Mouse (Mus musculus): ENCODE measurements around the gene Rhot1.
"Not testable (repeated sequence)": the region's sequence is repeated elsewhere in the genome, so short reads cannot be mapped to it uniquely, and the experiment has no call there.

The Rhot1 gene

DNA sequence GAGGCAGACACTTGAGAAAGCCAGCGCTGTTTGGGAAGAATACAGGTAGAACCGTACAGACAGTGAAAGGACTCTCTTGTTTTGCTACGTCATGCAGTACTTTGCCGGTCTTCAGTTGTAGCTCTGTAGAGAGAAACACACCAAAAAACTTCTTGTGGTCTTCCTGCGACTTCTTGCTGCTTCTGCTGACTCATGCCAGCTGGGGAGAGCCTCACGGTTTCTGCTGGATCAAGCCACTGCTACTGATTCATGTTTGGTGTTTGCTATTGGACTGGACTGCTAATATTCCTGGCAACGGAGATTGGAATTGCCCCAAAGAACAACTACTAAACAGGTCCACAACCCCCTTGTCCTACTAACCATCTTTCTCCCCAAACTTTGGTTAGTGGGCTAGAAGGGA, 12.5 kb upstream of the Rhot1 start:
- no peak for DNase-seq

DNA sequence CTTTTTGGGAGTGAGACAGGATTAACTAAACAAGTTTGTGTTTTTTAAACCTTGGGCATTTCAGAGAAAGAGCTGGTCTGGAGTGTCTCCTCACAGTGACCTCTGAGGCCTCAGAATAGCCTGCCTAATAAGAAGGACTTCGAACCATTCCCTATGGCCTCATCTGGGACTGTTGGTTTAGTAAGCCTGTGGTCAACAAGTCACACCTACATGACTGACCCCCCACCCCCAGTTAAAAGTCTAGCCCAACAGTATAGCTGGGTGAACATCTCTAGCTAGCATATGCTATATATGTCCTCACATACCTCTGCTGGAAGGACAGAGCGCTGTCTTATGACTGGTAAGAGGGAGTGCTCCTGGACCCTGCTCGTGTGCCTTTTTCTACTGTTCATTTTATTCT, 9.5 kb upstream of the Rhot1 start:
- no peak for DNase-seq

DNA sequence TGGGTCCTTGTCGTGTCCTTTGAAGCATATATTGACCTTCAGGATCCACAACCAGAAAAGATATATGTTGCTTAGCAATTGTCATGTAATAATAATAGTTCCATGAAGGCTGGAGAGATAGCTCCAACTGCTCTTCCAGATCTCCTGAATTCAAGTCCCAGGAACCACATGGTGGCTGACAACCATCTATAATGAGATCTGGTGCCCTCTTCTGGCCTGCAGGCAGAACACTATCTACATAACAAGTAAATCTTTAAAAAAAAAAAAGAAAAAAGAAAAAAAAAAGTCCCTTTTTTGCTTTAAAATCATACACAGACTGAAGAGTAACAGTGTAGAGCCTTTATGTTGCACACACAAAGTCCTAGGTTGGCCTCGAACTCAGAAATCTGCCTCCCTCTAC, 9.0 kb upstream of the Rhot1 start:
- DNase-seq, result no peak

DNA sequence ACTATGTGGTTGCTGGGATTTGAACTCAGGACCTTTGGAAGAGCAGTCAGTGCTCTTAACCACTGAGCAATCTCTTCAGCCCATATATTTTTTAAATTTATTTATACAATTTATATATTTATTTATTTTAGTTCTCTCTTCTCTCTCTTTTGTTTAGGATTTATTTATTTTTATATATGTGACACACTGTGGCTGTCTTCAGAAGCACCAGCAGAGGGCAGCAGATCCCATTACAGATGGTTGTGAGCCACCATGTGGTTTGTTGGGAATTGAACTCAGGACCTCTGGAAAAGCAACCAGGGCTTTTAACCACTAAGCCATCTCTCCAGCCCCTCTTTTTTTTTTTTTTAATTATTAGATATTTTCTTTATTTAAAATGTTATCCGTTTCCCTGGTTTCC, 8.5 kb upstream of the Rhot1 start:
- DNase-seq, result peak; percentile 32

DNA sequence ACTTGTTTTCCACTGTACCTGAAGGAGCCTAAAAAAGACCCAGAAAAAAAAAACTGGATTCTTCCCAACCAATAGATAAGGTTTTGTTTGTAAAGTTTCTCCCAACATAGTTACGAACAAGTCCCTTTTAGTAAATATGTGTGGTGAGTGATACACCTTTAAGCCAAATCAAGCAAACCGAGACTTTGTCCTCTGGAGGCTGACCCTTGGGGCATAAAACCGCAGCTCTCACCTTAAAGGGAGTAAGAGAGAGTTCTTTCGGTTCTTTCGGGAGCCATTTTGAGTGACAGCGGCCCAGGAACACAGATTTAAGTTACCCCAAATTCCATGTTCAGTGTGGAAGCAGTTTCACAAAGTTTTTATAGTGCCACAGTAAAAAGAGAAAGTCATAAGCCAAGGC, 6.5 kb upstream of the Rhot1 start:
- DNase-seq, result no peak

DNA sequence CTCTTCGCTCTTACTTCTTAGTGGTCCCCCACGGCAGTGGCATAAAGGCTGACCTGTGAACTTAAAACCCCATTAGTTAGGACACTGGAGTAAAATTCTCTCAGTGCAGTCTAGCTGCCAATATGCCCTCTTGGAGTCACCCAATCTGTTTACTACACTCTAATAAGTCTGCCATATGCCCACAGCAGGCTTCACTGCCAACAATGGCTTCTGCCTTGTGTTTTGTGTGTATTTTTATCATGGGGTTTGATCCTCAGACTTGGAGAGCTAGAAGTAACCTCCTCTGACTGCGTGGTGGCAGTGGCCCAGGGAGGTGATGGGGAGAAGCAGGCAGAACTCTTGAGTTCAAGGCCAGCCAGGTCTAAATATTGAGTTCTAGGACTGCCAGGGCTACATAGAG, 4.8 kb upstream of the Rhot1 start:
- DNase-seq, result no peak

DNA sequence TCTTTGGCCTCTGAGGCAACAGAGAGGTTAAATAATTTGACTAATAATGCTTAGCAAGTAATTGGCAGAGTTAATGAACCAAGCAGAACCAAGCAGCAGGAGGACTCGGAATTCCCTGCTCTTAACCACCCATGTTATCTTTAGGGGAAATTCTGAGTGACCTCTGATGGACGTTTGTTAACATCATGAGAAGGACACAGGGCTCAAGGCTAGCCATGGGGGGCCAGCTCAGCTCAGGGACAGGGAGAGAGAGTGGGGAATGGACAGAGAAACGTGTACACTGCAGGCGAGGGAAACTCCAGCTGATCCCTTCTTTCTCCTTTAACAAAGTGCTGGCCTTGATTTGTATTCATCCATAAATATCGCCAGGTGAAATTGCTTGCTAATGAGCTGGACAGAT, 3.9 kb upstream of the Rhot1 start:
- DNase-seq, result no peak

DNA sequence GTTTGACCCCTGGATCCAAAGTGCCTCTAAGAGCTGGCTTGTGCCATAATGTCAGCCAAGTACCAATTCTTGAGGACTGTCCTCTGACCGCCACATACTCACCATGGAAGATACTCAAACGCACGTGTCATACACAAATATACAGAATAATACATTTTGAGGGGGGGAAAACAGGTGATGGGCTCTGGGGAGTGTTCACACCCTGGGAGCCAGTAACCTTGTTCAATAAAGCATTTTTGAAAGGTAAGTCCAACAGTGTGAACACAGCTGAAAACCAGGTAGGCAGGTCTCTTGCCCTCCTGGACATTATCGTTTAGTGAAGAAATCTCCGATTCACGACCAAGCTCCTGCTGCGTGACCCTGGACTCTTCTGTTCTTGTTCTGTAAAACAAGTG, 357 bp upstream of the Rhot1 start:
- no peak for DNase-seq

DNA sequence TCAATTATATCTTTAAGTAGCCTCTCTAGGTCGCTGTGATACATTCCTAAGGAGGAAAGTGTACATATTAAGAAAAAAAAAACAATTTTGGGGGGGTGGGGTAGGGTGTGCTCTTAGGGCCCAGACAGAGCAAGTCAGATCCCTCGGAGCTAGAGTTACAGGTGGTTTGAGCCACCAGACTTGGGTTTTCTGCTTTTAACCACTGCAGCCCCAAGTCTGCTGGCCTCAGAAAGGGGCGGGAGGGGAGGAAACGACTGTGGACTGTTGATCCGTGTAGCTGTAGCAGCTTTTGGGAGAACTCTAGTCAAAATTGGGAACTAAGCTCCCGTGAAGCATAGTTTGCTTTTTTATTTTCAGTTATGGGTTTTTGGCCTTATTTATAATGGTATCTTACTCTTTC, 1.5 kb downstream of the Rhot1 start:
- peak; percentile 30 for DNase-seq

DNA sequence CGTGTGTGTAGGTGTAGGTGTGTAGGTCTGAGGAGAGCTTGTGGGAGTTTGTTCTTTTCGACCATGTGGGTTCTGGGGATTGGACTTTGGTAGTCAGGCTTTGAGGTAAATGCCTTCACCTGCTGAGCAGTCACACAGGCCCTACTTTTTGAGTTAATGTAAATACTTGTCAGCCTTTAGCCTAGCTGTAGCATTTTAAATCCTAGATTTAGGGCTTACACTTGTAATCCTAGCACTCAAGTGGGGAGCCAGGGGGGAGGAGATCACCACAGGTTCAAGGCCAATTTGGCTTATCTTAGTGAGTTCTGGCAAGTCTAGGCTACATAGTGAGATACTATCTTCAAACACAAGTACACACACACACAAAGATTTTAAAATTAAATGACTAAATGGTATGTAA, 3.5 kb downstream of the Rhot1 start:
- no peak for DNase-seq

DNA sequence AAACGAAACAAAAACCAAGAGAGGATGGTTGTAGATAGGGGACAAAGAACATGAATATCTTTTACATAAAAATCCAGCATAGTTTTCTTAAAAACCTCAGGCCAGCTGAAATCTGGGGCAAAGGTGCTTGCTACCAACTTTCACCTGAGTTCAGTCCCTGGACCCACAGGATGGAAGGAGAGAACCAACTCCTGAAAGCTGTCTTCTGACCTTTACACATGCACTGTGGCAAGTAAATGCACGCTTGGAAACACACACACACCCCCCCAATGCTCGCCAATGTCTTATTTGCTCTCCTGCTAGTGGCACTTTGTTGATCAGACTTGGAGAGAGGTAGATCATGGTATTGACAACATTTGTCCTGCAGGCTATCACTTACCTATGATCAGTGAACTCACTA, 6.5 kb downstream of the Rhot1 start:
- no peak for DNase-seq

DNA sequence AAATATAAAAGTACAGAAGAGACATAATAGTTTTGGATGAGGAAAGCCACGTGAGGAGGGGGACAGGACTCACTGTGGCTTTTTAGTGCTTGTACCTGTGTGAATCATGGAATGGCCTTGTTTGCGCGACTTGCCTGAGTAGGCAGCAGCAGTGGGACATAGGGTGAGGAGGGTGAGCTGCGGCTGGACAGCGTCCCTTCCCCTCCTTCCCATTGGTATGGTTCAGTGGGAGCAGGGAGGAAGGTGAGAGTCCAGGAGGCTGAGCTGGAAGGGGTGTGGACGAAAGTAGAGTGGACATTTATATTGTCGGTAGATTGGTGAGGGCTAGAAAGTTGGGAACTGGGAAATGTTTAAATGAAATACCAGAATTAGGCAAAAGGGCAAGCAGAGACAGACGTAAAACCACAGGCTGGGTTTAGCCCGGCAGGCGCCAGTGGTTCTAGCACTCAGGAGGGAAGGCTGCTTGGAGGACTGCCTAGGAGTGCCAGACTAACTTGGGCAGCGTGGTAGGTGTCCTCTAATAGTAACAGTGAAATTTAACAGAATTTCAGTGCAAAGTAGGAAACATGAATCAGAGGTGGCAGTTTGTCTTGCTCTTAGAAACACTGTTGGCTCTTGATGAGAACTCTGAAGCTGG, 10.0 kb downstream of the Rhot1 start:
- DNase-seq, result no peak

DNA sequence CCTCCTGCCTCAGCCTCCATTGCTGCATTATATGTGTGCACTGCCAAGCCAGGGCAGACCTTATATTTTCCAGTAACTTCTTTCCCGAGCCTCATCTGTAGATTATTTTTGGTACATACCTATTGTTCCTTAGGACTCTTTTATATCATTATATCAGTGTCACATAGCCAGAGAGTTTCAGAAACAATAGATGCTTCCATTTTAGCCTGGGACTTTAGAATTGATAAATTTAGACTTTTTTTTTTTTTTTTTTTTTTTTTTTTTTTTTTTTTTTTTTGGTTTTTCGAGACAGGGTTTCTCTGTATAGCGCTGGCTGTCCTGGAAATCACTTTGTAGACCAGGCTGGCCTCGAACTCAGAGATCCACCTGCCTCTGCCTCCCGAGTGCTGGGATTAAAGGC, 21.2 kb downstream of the Rhot1 start:
- DNase-seq, result not testable (repeated sequence)

DNA sequence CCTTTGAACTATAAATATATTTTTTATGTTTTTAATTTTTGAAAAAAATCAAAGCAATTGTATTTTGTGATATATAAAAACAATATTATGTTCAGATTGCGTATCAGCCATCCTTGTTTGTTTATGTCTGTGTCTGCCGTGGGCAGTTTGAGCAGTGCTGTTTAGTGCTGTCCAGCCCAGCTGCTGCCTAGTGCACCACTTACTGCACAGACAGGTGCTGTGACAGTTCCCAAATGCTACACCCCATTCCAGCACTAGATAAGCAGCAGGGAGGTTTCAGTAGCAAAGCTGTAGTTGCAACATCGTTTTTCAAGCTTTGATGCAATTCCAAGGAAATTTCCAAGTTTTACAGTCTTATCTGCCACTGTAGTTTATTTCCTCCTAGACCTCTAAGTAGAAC, 28.5 kb downstream of the Rhot1 start:
- DNase-seq, result no peak

DNA sequence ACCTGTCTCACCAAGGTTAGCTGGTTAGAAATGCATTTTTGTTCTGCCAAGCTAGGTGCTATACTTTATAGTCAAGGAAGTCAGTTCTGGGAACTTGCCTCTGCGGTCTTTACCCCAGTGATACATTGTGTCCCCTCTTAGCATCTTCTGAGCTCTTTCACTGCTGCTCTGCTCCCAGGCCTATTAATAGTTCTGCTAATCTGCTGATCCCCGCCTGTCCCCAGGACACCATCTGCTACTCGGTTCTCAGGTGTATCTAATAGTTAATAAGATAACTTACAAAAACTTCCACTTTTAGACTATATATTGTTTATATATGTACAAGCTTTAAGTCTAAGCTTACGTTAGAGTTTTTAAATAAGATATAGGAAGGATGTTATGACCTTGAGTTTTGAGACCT, 29.5 kb downstream of the Rhot1 start:
- no peak for DNase-seq

DNA sequence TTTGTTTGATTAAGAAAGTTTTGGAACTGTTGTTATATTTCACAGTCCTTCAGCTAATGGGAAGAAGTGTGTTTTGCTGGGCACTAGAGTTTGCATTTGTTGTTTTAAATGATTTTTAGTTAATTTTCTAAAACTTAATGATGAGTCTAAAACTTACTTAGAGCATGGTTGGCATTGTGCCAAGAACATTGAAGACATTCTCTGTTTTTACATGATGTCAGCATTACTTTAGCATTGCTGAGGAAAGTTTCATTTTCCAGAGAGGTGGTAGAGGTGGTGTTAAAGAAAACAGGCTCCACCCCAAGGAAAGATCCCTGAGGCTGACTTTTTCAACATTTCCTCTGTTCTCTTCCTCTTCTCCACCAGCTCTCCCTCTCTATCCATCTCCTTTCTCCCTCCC, 38.2 kb downstream of the Rhot1 start:
- DNase-seq, result no peak

DNA sequence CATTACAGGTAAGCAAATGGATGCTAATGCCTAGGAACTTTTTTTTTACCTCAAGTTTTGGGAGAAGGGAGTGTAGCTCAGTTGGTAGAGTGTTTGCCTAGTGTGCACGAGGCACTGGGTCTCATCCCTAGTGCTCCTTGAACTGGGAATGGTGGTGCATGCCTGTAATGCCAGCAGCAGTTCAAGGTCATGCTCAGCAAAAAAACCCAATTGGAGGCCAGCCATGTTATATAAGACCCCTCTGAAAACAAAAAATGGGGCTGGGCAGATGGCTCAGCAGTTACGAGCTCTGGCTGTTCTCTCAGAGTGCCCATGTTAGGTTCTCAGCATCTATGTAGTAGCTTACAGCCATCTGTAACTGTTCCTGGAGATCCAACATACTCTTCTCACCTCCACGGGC, 39.7 kb downstream of the Rhot1 start:
- DNase-seq, result no peak

DNA sequence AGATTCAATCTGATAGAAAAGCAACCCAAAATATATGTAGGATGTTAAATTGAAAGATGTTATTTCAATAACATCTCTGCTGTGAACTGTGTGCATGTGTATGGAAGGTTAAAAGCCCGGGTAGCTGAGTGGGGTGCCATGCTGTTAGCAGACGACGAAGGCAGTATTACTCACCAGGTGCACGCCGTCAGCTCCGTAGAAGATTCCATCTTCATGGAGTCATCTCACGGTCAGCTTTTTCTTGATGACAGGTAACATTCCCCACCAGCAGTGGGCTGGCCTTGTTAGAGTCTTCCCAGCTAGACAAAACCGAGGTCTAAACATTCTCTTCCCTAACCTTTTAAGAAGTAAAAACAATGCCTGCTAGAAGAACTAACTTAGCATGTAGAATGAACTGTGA, 55.3 kb downstream of the Rhot1 start:
- DNase-seq, result no peak

DNA sequence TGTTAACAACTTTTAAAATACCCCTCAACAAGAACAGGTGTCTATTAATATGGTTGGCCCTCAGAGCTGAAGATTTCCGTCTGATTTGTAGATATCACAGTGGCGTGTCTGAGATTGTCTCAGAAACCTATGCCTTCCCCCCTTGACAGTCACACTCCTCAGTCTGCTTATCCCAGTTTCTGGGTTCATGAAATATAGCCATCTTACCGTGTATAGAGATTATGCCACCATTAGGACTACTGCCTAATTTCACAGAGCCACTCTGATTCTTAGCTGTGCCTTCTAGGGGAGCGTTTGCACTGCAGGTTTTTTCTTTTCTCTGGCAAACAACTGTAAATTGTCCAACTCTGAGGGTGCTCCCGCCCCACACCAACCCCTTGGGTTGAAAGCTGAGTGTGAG, 62.3 kb downstream of the Rhot1 start:
- no peak for DNase-seq

DNA sequence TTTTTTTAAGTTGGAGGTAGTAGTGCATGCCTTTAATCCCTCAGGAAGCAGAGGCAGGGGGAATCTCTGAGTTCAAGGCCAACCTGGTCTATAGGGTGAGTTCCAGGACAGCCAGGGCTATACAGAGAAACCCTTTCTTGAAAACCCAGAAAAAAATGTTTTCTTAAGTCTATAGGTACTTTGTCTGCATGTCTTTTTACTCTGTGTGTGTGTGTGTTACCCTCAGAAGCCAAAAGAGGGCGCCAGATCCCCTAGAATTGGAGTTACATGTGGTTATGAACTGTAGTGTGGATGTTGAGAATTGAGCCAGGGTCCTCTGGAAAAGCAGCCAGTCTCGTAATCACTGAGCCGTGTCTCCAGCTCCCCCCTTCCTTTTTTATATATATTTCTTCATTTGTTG, 66.2 kb downstream of the Rhot1 start:
- DNase-seq, result no peak

DNA sequence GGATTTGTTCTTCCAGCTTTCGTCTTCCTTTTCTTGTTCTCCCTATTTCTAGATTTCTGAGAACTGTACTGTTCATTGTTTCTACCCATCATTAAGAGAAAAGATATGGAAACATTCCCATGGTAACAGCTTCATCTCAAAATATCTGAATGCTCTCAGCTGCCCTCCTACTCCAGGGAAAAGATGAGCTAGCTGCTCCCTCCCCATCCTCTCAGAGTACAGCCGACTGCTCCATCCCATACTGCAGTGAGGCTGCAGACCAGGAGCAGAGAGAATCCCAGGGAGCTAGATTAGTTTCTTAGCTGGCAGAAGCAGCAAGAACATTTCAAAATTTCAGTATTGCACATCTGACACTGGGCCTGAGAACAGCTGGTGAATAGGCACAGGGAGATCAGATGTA, 69.2 kb downstream of the Rhot1 start:
- DNase-seq, result no peak

DNA sequence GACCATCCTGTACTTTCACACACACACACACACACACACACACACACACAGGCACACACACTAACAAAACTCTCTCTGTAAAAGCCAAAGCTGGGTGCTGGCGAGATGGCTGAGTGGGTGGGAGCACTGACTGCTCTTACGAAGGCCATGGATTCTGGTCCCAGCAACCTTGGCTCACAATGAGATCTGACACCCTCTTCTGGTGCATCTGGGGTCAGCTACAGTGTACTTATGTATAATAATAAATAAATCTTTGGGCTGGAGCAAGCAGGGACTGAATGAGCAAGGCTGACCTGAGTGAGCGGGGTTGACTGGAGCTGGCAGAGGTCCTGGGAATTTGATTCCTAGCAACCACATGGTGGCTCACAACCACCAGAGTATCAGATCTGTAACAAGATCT, 75.0 kb downstream of the Rhot1 start:
- DNase-seq, result no peak

DNA sequence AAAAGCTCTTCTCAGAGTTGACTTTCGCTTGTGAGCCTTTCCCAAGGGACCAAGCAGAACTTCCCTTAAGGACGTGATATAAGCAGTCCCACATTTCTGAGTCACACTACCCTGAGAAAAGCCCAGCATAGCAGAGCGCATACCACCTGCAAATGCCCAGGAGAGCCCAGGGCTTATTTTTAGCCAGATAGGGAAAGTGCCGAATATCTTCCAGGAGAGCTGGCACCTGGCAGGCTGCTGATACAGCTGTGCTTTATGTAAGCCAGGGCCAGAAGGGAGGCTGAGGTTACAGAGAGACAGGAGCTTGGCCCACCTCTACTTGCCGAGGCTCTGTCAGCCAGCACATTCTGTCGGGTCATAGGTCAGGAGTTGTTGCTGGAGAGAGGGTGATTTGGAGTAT, 75.8 kb downstream of the Rhot1 start:
- DNase-seq, result no peak

DNA sequence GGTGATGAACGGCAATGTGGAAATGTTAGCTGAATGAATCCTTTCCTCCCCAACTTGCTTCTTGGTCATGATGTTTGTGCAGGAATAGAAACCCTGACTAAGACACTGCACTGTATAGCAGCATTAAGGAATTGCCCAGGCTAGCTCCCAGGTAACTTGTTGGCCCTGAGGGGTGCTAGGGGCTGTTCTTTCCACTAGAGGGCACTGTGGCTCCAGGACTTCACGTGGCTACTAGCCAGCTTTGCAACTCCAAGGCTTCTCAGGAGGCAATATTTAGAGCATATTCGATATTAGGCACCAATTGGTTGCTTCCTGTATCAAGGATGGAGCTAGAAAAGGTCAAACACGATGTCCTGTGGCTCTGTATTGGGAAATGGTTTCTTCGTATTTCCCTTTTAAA, 78.3 kb downstream of the Rhot1 start:
- DNase-seq, result peak; percentile 68

DNA sequence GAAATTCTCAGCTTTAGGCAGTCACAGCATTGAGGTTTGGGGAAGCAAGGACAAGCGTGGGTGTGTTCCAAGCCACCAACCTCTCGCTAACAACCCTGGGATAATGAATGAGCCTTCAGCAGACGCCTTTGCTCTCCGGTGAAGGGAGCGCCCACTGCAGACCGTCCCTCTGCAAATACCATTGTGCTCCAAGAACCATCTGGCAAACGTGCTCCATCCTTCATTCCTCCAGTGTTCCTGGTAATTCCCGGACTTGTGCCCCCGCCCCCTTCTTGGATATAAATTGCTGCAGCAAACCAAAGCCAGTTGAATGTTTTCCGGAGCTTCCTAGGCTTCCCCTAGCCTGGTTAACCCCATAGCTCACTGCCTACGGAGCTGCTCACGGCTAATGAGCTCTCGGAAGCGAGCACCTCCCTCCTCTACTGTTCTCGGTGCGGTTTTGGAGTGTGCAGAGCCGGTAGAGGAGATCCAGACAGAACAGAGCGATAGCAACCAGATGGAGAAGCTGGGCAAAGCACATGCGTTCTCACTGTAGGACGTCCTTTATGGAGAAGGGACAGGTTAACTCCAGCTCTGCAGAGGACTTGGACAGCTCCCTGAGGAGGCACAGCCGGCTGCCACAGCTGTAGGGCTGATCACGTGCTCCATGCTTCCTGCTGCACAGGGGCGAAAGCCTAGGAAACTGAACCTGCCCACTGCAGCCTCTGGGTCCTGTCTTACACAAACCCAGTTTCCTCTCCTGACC, 81.1 kb downstream of the Rhot1 start:
- DNase-seq, result peak; percentile 32

All from liver (tissue).